Mouse (Mus musculus): ENCODE measurements around the gene C1qb.

DNA sequence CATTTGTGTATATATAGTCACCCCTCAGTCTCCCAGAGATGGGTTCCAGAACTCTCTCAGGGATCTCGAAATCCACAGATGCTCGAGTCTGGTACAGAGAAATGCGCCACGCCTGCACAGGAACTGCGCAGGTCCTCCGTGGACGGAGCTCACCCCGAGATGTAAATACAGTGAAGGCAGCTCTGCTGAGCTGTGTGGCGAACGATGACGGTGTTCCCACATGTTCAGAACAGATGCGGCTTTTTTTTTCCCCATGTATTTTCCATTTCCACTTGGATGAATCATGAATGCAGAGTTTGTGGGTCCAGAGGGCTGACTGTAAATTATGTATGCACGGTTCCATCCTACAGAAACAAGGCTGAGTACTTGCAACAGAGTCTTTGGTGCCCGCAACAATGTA lies 11.0 kb downstream of the C1qb start:
- no peak for TF ChIP-seq CTCF (IDR thresholded peaks at IDR 0.05; ENCODE audit: borderline replicate concordance, control insufficient read depth, extremely low read depth, insufficient read depth, low read length, poor library complexity)
- no peak for TF ChIP-seq POLR2A (IDR thresholded peaks at IDR 0.05; ENCODE audit: control insufficient read depth, extremely low read depth, insufficient read depth, low read length, poor library complexity)
